Mouse (Mus musculus): ENCODE results near the gene Mgat2. TPM values are rescaled to one million over a fixed set of nuclear protein-coding genes. Genes with fewer than 3 reads are reported as not detected.
A peak's percentile ranks its signal among the peaks of the same experiment; 100 is the strongest.
"Not testable (repeated sequence)": the region's sequence is repeated elsewhere in the genome, so short reads cannot be mapped to it uniquely, and the experiment has no call there.

Mgat2 gene
- polyA plus RNA-seq, 1 experiment, result 15.3 TPM

DNA sequence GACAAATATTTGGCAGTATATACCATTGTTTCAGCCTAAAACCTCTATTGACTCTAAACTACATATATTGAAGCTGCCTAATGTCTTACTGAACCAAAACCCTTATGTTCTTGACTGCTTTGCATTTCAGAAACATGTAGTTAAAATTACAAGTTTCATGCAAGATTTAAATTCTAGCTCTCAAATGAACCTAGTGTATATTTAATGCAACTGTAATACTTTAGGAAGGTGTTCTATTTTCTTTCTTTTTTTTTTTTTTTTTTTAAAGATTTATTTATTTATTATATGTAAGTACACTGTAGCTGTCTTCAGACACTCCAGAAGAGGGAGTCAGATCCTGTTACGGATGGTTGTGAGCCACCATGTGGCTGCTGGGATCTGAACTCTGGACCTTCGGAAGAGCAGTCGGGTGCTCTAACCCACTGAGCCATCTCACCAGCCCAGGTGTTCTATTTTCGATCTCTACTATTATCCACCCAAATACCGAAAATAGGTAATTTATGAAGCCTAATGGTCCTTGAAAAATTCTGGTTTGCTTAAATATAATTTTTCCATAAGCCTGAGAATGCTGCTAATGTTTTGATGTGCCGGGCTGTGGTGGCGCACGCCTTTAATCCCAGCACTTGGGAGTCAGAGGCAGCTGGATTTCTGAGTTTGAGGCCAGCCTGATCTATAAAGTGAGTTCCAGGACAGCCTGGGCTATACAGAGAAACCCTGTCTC is 16.9 kb upstream of the Mgat2 start:
- H3K4me1 ChIP-seq (ENCODE audit: control insufficient read depth, insufficient read depth, insufficient read length, low read length); H3K27ac ChIP-seq (replicated peaks; ENCODE audit: low read depth, low read length): not testable (repeated sequence)

DNA sequence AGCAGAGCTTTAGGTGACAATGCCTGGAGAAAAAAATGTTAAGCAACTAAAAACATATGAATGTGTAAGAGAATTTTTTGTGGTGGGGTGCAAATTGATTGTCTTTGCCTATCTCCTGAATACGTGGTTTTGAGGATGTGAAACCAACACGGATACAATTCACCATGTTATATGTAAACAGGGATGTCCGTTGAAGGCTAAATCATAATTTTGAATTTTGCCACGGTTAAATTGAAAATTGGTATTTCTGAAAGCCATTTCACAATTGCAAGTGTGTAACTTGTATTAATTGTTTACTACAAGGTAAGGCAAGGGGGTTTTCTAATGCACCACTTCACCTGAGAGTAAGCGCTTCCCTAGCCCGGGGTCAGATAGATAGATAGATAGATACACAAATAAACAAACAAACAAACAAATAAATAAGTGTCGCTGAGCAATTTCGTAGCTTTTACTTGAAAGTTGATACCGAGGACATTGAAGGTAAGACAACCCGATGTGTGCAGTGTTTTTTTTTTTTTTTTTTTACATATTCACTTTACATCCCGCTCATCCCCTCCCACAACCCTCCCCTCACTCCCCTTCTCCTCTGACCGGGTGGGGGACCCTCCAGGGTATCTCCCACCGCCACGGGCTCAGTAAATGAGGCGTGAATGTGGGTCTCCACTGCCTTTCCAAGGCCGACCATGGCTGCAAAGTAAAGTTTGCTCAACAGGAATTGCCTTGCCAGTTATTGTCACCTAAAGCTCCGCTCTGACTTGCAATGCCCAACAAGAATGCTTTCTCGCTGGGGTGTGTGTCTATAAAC is 16.1 kb upstream of the Mgat2 start:
- Histone ChIP-seq H3K4me3 (ENCODE audit: insufficient read depth, low read depth, low read length) (peak overlapping the region; percentile 65), H3K4me1 (ENCODE audit: control insufficient read depth, insufficient read depth, insufficient read length, low read length) (0 out of 2 replicates have a peak, but pooled peaks cover 3% of the 10 kb centered on the region), H3K27ac (replicated peaks; ENCODE audit: low read depth, low read length) (no peak overlapping the region)

More for the DNA sequence above, 16.9 kb upstream of the Mgat2 start:
- not testable (repeated sequence) for H3K4me3 ChIP-seq (ENCODE audit: insufficient read depth, low read depth, low read length)

DNA sequence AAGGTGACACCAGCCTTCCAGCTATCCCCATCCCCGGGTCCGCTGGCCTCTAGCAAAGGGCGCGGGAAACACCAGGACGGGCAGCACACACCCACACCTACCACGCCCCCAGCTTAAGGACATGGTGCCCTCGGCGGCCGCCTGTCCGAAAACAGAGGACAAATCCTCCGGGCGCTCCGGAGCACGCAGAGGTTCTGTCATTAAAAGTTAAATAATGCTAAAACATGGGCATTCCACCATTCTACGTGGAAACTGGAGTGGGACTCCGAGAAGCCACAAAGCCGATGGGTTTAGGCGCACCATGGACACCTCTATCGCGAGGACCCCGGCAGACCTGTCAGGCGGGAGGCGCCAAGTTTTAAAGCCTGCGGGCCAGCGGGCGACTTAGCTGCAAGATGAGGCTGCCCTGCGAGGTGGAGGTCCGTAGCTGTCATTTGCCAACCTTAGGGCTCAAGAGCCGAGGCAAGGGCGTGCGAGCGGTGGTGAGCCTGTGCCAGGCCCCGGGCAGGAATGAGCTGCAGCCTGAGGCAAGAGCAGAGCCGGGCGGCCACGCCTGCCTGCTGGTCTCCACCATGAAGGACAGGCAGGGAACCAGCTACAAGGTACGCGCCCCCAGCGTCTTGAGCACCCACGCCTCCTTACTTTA is 15.4 kb upstream of the Mgat2 start, which contains the start of gene Lrr1:
Gene Lrr1, plus strand, starts transcription at position 354 of the 646 bp plus-strand sequence.
- Histone ChIP-seq H3K4me3 (ENCODE audit: insufficient read depth, low read depth, low read length) (peak within 1 kb of the TSS; percentile 65), H3K27ac (replicated peaks; ENCODE audit: low read depth, low read length) (peak within 1 kb of the TSS; percentile 89), H3K4me1 (ENCODE audit: control insufficient read depth, insufficient read depth, insufficient read length, low read length) (0 out of 2 replicates have a peak, but pooled peaks cover 3% of the 10 kb centered on the region)

DNA sequence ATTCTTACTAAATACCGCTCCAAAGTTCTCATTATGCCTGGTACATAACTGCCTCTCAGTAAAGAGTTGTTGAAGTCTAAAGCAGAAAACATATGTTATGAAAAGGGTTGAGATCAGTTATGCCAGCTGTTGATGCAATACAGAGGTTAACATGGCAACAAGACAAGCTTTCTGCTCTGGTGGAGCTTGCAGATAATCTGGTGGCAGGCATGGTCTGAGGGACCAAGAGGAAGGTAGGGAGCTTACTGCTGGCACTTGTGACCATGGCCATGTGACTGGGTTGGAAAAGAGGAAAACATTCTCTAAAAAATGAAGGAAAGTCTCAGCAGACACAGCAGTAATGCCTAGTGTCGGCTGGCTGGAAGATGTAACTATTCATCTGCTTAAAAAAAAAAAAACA is 12.7 kb upstream of the Mgat2 start:
- Histone ChIP-seq H3K4me1 (ENCODE audit: control insufficient read depth, insufficient read depth, insufficient read length, low read length) (0 out of 2 replicates have a peak, but pooled peaks cover 3% of the 10 kb centered on the region), H3K4me3 (ENCODE audit: insufficient read depth, low read depth, low read length) (no peak overlapping the region), H3K27ac (replicated peaks; ENCODE audit: low read depth, low read length) (no peak overlapping the region)

DNA sequence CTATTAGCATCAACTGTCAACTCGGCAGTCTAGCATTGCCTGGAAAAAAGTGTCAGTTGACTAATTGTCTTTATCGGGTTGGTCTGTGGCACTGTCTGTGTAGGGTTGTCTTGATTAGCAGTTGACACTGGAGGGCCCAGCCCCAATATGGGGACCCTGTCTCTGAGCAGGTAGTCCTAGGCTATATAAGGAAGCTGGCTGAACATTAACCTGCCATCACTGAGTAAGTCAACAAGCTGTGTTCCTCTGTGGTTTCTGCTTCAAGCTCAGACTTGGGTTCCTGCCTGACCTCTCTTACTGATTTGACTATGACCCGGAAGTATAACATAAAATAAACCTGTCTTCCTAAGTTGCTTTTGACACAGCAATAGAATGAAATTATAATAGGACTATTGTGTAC is 8.0 kb upstream of the Mgat2 start:
- Histone ChIP-seq H3K27ac (replicated peaks; ENCODE audit: low read depth, low read length) (no peak overlapping the region), H3K4me1 (ENCODE audit: control insufficient read depth, insufficient read depth, insufficient read length, low read length) (no peaks in the 10 kb centered on the region), H3K4me3 (ENCODE audit: insufficient read depth, low read depth, low read length) (no peak overlapping the region)

DNA sequence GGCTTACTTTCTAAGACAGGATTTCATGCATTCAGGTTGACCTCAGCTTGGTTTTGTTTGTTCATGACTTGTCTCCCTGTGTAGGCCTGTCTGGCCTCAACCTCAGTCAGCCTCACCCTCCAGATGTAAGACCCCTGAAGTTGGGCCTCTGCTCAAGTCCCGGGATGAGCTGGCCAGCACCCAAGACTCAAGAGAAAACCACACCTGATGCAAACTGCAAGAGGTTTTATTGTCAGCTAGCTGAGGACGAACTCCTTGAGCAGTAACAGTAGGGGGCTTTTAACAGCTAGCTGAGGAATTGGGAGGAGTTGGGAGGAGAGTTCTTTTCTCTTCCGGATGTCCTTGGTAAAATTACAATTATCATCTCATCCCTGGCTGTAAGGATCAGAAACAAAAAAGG is 6.4 kb upstream of the Mgat2 start:
- Histone ChIP-seq H3K4me1 (ENCODE audit: control insufficient read depth, insufficient read depth, insufficient read length, low read length) (no peaks in the 10 kb centered on the region), H3K4me3 (ENCODE audit: insufficient read depth, low read depth, low read length) (no peak overlapping the region), H3K27ac (replicated peaks; ENCODE audit: low read depth, low read length) (no peak overlapping the region)

DNA sequence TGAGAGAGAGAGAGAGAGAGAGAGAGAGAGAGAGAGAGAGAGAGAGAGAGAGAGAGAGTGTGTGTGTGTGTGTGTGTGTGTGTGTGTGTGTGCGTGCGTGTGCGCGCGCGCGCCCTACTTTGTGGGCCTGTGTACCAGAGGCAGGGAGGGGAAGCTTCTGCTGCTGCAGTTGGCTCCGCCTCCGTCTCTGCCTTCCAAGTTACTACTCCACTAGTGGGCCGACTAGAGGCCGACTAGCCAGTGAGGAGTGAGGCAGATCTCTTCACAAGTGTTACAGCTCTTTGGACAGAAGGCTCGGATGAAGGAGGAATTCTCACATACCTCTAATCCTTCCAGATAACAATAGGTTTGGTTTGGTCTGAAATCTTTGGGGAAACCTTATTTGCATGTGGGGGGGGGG is 4.6 kb upstream of the Mgat2 start:
- H3K4me3 ChIP-seq (ENCODE audit: insufficient read depth, low read depth, low read length), result no peak overlapping the region
- H3K4me1 ChIP-seq (ENCODE audit: control insufficient read depth, insufficient read depth, insufficient read length, low read length), result peaks cover 3% of the 10 kb centered on the region; the same call in 1 of the 2 replicates
- H3K27ac ChIP-seq (replicated peaks; ENCODE audit: low read depth, low read length), result no peak overlapping the region

DNA sequence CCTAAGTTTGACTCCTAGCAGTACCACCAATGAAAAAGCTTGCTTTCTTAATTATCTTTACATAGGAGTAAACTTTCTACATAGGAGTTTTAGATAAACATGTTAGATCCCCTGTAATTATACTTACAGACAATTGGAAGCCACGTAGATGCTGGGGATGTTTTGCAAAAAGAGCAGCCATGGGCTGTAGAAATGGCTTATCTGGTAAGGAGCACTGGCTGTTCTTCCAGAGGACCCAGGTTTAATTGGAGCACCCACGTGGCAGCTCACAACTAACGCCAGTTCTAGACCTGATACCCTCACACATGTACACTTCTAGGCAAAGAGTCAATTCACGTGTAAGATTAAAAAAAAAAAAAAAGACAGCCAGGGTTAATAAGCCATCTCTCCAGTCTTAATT is 2.2 kb upstream of the Mgat2 start:
- Histone ChIP-seq H3K27ac (replicated peaks; ENCODE audit: low read depth, low read length) (no peak overlapping the region), H3K4me1 (ENCODE audit: control insufficient read depth, insufficient read depth, insufficient read length, low read length) (peaks cover 3% of the 10 kb centered on the region; the same call in 1 of the 2 replicates), H3K4me3 (ENCODE audit: insufficient read depth, low read depth, low read length) (no peak overlapping the region)

DNA sequence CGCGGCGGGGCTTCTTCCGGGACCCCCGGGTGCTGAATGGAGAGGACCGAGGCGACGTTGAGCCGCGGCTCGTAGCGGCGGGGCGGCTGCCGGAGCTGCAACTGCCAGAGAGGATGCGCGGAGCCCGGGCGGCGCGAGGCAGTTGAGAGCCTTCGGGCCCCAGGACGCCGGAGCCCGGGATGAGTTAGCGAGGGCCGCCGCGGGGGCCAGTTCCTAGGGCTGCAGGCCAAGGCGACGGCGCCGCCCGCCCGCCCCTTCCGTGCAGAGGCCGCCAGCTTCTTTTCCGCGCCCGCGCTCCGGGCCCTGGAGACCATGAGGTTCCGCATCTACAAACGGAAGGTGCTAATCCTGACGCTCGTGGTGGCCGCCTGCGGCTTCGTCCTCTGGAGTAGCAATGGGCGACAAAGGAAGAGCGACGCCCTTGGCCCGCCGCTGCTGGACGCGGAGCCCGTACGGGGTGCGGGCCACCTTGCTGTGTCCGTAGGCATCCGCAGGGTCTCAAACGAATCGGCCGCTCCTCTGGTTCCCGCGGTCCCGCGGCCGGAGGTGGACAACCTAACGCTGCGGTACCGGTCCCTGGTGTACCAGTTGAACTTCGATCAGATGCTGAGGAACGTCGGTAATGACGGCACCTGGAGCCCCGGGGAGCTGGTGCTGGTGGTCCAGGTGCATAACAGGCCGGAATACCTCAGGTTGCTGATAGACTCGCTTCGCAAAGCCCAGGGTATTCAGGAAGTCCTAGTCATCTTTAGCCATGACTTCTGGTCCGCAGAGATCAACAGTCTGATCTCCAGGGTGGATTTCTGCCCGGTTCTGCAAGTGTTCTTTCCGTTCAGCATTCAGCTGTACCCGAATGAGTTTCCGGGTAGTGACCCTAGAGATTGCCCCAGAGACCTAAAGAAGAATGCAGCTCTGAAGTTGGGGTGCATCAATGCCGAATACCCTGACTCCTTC is 662 bp downstream of the Mgat2 start:
- peaks cover 7% of the 10 kb centered on the region; the same call in 1 of the 2 replicates for H3K4me1 ChIP-seq (ENCODE audit: control insufficient read depth, insufficient read depth, insufficient read length, low read length)
- H3K4me3 ChIP-seq (ENCODE audit: insufficient read depth, low read depth, low read length), result peak overlapping the region; percentile 74
- peak overlapping the region; percentile 69 for H3K27ac ChIP-seq (replicated peaks; ENCODE audit: low read depth, low read length)

DNA sequence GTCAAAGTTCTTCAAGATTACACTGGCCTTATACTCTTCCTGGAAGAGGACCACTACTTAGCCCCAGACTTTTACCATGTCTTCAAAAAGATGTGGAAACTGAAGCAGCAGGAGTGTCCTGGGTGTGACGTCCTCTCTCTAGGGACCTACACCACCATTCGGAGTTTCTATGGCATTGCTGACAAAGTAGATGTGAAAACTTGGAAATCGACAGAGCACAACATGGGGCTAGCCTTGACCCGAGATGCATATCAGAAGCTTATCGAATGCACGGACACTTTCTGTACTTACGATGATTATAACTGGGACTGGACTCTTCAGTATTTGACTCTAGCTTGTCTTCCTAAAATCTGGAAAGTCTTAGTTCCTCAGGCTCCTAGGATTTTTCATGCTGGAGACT is 1.4 kb downstream of the Mgat2 start:
- H3K27ac ChIP-seq (replicated peaks; ENCODE audit: low read depth, low read length), result no peak overlapping the region
- peak overlapping the region; percentile 74 for H3K4me3 ChIP-seq (ENCODE audit: insufficient read depth, low read depth, low read length)
- peaks cover 7% of the 10 kb centered on the region; the same call in 1 of the 2 replicates for H3K4me1 ChIP-seq (ENCODE audit: control insufficient read depth, insufficient read depth, insufficient read length, low read length)

DNA sequence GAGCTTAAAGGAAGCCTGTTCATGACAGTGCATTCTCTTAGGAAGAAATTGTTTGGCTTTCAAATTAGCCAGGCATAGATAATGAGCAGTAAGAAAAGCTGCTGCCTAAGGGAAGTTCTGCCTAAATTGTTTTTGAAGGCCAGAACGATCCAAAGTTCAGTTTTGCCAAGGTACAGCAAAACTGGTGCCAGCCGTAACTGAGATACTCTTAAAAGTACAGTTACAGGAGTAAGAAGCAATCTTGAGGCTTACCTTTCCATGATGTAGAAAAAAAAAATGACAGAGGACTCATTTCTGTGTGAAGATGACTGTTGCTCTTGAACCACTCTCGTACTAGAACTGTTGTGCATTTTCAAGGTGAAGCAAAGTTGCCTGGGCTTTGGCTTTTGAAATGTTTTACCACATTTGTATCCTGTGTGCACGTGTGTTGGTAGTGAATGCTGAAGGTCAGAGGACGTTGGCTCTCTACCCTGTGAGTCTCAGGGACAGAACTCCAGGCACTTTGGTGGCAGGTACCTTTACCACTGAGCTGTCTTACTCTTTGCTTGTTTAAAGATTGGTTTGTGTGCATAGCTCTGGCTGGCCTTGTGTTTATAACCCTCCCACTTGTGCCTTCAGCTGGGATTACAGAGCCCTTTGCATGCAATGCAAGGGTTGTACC is 3.0 kb downstream of the Mgat2 start:
- H3K4me1 ChIP-seq (ENCODE audit: control insufficient read depth, insufficient read depth, insufficient read length, low read length), result peaks cover 7% of the 10 kb centered on the region; the same call in 1 of the 2 replicates
- H3K27ac ChIP-seq (replicated peaks; ENCODE audit: low read depth, low read length), result no peak overlapping the region
- no peak overlapping the region for H3K4me3 ChIP-seq (ENCODE audit: insufficient read depth, low read depth, low read length)

DNA sequence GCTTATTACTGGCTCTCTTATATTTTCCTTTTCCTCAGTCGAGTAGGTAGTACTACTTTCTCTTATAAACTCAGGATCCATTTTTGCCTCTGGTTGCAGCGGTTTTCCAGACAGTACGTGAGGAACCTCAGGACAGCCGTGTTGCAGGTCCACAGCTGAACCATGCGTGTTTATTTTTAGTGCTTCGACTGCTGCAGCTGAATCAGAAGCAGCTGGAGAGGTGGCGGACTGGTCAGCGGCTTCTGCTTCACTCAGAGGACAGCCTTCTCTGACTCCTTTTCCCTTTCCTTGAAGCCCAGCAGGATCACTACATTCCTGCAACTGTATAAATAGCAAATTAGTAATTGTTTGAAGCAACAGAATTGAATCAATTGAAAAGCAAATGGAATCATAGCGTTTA is 6.1 kb downstream of the Mgat2 start:
- Histone ChIP-seq H3K4me1 (ENCODE audit: control insufficient read depth, insufficient read depth, insufficient read length, low read length) (peaks cover 4% of the 10 kb centered on the region; the same call in 1 of the 2 replicates), H3K27ac (replicated peaks; ENCODE audit: low read depth, low read length) (no peak overlapping the region), H3K4me3 (ENCODE audit: insufficient read depth, low read depth, low read length) (no peak overlapping the region)

DNA sequence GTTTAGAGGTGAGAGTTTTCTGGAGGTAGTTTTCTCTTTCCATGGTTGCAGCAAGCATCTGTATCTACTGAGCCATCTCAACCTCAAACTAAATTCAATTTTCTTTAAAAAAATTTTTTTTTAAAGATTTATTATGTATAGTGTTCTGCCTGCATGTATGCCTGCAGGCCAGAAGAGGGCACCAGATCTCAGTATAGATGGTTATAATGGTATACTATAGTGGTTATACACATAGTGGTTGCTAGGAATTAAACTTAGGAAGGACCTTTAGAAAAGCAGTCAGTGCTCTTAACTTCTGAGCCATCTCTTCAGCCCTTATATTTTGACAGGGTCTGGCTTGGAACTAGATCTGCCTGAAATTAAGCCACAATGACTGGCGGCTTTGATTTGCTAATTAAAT is 6.6 kb downstream of the Mgat2 start:
- Histone ChIP-seq H3K27ac (replicated peaks; ENCODE audit: low read depth, low read length) (no peak overlapping the region), H3K4me1 (ENCODE audit: control insufficient read depth, insufficient read depth, insufficient read length, low read length) (peaks cover 4% of the 10 kb centered on the region; the same call in 1 of the 2 replicates)

DNA sequence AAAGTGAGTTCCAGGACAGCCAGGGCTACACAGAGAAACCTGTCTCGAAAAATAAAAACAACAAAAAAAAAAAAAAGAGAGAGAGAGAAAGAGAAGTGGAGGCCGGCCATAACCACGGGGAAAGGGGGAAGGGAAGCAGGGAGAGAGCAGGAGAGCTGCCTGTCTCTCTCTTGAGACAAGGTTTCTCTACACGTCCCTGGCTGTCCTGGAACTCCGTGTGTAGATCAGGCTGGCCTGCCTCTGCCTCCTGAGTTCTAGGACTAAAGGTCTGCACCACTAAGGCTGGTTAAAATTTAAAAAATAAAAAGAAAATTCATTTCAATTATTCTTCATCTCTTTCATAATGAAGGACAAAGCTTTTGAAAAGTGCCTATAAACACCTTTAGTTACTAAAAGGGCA is 7.4 kb downstream of the Mgat2 start:
- H3K4me1 ChIP-seq (ENCODE audit: control insufficient read depth, insufficient read depth, insufficient read length, low read length), result peaks cover 6% of the 10 kb centered on the region
- H3K27ac ChIP-seq (replicated peaks; ENCODE audit: low read depth, low read length), result no peak overlapping the region
- H3K4me3 ChIP-seq (ENCODE audit: insufficient read depth, low read depth, low read length), result no peak overlapping the region

More for the DNA sequence above, 6.6 kb downstream of the Mgat2 start:
- no peak overlapping the region for H3K4me3 ChIP-seq (ENCODE audit: insufficient read depth, low read depth, low read length)

All from brown adipose tissue, adult 24 weeks (tissue).